Mouse (Mus musculus) bone marrow, adult 2 months (tissue): Measurements from ENCODE around the gene Grb2. TPM values are rescaled to one million over a fixed set of nuclear protein-coding genes. Genes with fewer than 3 reads are reported as not detected.

Experiments
- H3K27ac ChIP-seq: fragments of 200-500 bp; 2 replicates; pipeline ENCODE4 v1.5.1; 2012; ENCODE audit warnings: low read depth, mild to moderate bottlenecking, control low read depth, inconsistent platforms, low read length; ENCODE audit not compliant: control insufficient read depth, poor library complexity, insufficient read depth
- H3K4me1 ChIP-seq: fragments of 200-500 bp; 2 replicates; pipeline ENCODE4 v1.6.1; 2011; ENCODE audit warnings: low read length; ENCODE audit not compliant: control insufficient read depth, insufficient read depth
- H3K4me3 ChIP-seq: fragments of 200-500 bp; replicated peaks from 2 replicates; pipeline ENCODE3; 2011; ENCODE audit warnings: mild to moderate bottlenecking, low read depth, low read length, control low read depth; ENCODE audit not compliant: control insufficient read depth
- CTCF ChIP-seq: fragments of 200-500 bp; IDR thresholded peaks from 2 replicates; pipeline ENCODE4 v1.5.1; 2011; ENCODE audit warnings: low read length, control low read depth; ENCODE audit not compliant: control insufficient read depth, insufficient read depth
- POLR2A ChIP-seq: fragments of 200-500 bp; IDR thresholded peaks from 2 replicates; pipeline ENCODE4 v1.6.1; 2011; ENCODE audit warnings: low read depth, mild to moderate bottlenecking, control low read depth, low read length, borderline replicate concordance; ENCODE audit not compliant: control insufficient read depth
- WGBS: fragments of 180-500 bp; shearing (Covaris S2); methylation state at CpG from one replicate; pipeline ENCODE4 v1.1.7; 2018; 5-methylcytosine and 5-hydroxymethylcytosine counted together
- polyA plus RNA-seq: library from polyadenylated mRNA; stranded (reverse); fragments of >200 nt; gene quantifications from 2 replicates; pipeline ENCODE4 v1.2.4, GENCODE M21; 2011; ENCODE audit warnings: low replicate concordance; ENCODE audit not compliant: missing spikeins, insufficient read depth, insufficient read length

Gene Grb2
- polyA plus RNA-seq, 1 experiment = 53.6 TPM

DNA sequence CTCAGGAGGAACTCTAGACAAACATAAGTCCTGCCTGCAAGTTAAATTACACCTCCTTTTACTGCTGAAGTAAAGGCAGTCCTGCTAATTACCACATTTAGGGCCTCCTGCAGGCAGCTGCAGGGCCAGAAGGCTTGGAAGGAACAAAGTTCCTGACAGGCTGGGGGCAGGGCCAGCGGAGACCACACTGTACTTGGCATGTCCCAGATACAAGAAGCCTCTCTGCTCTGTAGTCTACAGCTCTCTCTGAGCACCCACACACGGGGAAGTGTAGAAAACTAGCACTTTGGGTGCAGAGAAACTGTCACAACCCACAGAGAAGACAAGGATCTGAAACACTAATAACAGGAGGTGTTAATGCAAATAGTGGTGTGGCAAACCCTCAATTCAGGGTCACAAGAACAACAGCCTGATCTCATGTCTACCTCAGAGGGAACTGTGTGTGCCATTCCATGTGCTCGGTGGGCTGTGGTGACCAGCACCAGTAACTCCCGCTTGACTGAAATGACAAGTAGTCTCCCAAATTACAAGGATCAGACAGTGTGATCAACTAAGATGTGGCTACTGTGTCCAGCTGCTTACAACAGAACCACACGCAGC is 37.8 kb downstream of the Grb2 start:
- no peak overlapping the region for H3K4me3 ChIP-seq
- whole genome bisulfite sequencing = 36% methylated on average over 5 of the region's 5 CpGs
- no peak for TF ChIP-seq POLR2A
- no peak for TF ChIP-seq CTCF
- peaks cover 10% of the 10 kb centered on the region for H3K4me1 ChIP-seq
- no peak overlapping the region for H3K27ac ChIP-seq

DNA sequence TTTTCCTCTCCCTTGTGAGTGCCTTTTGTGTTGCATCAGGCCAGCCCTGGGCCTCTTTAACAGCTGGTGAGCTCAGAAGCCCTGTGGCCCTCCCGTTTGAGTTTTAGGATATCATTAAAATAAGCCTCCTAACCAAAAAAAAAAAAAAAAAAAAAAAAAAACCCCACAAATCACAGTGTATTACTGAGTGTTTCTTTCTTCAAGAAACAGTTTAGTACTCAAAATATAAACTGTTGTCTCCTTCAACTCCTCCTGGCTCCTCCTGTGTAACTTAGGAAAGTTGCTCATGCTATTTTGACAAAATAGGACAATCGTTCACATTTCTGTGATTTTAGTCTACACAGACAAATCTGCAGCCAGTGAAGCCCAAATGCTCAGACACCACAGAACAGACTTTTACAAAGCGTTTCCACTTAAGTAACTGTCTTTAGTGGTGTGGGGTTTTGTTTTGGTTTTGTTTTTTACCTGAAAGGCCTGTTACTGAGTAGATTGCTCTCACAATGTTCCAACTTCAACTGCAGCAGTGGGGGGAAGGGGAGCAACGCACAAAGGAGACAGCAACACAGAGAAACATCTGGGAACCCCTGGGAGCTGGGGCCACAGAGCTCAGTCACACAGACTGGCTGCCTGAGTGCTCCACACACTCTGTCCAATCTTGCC is 44.6 kb downstream of the Grb2 start:
- Histone ChIP-seq H3K27ac (no peak overlapping the region), H3K4me3 (no peak overlapping the region)

DNA sequence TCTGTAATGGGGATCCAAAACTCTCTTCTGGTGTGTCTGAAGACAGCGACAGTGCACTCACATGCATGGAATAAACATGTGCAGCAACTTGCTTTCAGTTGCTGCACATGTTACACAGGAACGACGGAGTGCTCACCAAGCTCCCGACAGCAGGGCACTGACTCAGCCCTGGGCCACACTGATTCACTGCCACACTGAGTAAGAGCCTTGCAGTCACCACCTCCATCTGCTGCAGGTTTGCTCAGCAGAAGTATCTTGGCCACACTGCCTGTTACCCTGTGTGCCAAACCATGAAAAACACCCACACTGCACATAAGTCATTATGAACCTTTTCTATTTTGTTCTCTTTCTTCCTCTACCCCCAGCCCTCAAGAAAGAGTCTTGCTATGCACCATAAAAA is 48.0 kb downstream of the Grb2 start:
- Histone ChIP-seq H3K27ac (no peak overlapping the region), H3K4me1 (peaks cover 5% of the 10 kb centered on the region), H3K4me3 (no peak overlapping the region)
- TF ChIP-seq POLR2A (no peak), CTCF (no peak)
- 85% methylated on average over 4 of the region's 4 CpGs for WGBS

More for the DNA sequence above, 44.6 kb downstream of the Grb2 start:
- WGBS = 53% methylated on average over 4 of the region's 4 CpGs
- TF ChIP-seq CTCF (no peak), POLR2A (no peak)
- peaks cover 5% of the 10 kb centered on the region for H3K4me1 ChIP-seq

DNA sequence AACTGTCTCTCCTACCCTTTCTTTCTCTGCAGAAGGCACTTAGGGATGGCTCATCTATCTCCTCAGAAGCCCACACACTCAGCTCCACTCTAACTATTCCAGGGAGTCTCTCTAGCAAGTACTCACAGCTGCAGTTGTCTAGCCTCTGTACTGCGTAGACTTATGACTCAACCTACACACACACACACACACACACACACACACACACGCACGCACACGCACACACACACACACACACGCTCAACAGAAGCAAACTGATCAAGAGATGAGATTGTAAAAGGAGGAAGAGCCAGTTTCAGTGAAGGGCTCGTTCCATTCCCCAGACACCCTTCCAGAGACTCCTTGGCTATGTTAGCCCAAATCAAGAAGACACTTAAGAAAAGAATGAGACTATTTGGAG is 49.9 kb downstream of the Grb2 start:
- no peak overlapping the region for H3K27ac ChIP-seq
- peaks cover 3% of the 10 kb centered on the region for H3K4me1 ChIP-seq
- no peak overlapping the region for H3K4me3 ChIP-seq
- no peak for TF ChIP-seq POLR2A
- TF ChIP-seq CTCF = no peak
- 43% methylated on average over 6 of the region's 6 CpGs for WGBS

- TF ChIP-seq CTCF (no peak), POLR2A (no peak)
- 19% methylated on average over 2 of the region's 2 CpGs for WGBS
- H3K27ac ChIP-seq = no peak overlapping the region
- H3K4me3 ChIP-seq = no peak overlapping the region
- no peaks in the 10 kb centered on the region; the same call in none of the 2 replicates for H3K4me1 ChIP-seq
Measured at GRCm38 (mm10) chr11:115654128-115654527, 54.3 kb downstream of the Grb2 start.

GRCm38 (mm10) chr11:115653194-115653593 is 55.2 kb downstream of the Grb2 start:
- TF ChIP-seq CTCF (no peak), POLR2A (no peak)
- no peak overlapping the region; the same call in 1 of the 2 replicates for H3K27ac ChIP-seq
- no peak overlapping the region for H3K4me3 ChIP-seq
- 79% methylated on average over 3 of the region's 3 CpGs for WGBS
- no peaks in the 10 kb centered on the region; the same call in 1 of the 2 replicates for H3K4me1 ChIP-seq

GRCm38 (mm10) chr11:115651680-115652079 is 56.7 kb downstream of the Grb2 start:
- 81% methylated on average over 3 of the region's 3 CpGs for WGBS
- no peak for TF ChIP-seq POLR2A
- no peak for TF ChIP-seq CTCF
- no peak overlapping the region for H3K4me3 ChIP-seq
- no peak overlapping the region for H3K27ac ChIP-seq
- H3K4me1 ChIP-seq = no peaks in the 10 kb centered on the region; the same call in 1 of the 2 replicates

DNA sequence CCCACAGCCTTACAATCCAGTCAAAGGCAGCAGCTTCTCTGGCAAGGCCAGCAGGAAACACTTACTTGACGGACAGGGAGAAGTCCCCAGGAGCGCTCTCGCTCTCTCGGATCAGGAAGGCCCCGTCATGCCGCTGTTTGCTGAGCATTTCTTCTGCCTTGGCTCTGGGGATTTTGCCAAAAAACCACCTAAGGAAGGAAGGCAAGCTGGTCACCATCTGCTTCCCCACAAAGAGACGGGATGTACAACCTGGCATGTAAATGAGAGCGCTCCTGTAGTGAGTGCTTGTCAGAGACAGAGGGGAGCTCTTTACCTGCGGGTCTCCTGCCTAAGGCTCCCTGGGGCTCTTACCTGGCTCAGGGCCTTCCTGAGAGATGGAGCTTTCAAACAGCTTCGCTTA is 58.7 kb downstream of the Grb2 start:
- H3K27ac ChIP-seq = no peak overlapping the region
- H3K4me1 ChIP-seq = no peaks in the 10 kb centered on the region; the same call in 1 of the 2 replicates
- WGBS = 73% methylated on average over 10 of the region's 10 CpGs
- H3K4me3 ChIP-seq = no peak overlapping the region
- TF ChIP-seq POLR2A = no peak
- TF ChIP-seq CTCF = no peak
